Mouse (Mus musculus) limb, embryonic 14.5 days (tissue): ENCODE measurements around the gene Cnbd2. TPM values are rescaled to one million over a fixed set of nuclear protein-coding genes. Genes with fewer than 3 reads are reported as not detected.

ENCODE experiments used
- ATAC-seq: fragments of 200-750 bp; cut with Nextera tagmentation; 2 replicates; pipeline ENCODE4 v1.8.0; 2017; ENCODE audit warnings: low read depth, moderate number of reproducible peaks, moderate TSS enrichment; ENCODE audit not compliant: low FRiP score
- DNase-seq: peaks from one replicate; pipeline ENCODE4 v3.0.0-alpha.2; 2015; ENCODE audit warnings: low spot score
- H3K27ac ChIP-seq: fragments of 300-500 bp; sonication (generic); replicated peaks from 2 replicates; pipeline ENCODE4 v1.5.1; 2014; ENCODE audit warnings: low read depth, mild to moderate bottlenecking, low read length, moderate library complexity, mixed read lengths
- H3K27me3 ChIP-seq: fragments of 300-500 bp; sonication (generic); 2 replicates; pipeline ENCODE4 v1.6.1; 2014; ENCODE audit warnings: low read length, mixed read lengths; ENCODE audit not compliant: control insufficient read depth, insufficient read depth
- H3K36me3 ChIP-seq: fragments of 300-500 bp; sonication (generic); 2 replicates; pipeline ENCODE4 v1.6.1; 2014; ENCODE audit warnings: mild to moderate bottlenecking, low read length, moderate library complexity, mixed read lengths; ENCODE audit not compliant: control insufficient read depth, insufficient read depth
- H3K4me1 ChIP-seq: fragments of 300-500 bp; sonication (generic); 2 replicates; pipeline ENCODE4 v1.6.1; 2014; ENCODE audit warnings: antibody characterized with exemption, low read length, mixed read lengths; ENCODE audit not compliant: control insufficient read depth, insufficient read depth
- H3K4me2 ChIP-seq: fragments of 300-500 bp; sonication (generic); replicated peaks from 2 replicates; pipeline ENCODE4 v1.6.1; 2014; ENCODE audit warnings: low read depth, mild to moderate bottlenecking, low read length, moderate library complexity; ENCODE audit not compliant: severe bottlenecking
- H3K4me3 ChIP-seq: fragments of 300-500 bp; sonication (generic); replicated peaks from 2 replicates; pipeline ENCODE4 v1.5.1; 2014; ENCODE audit warnings: low read length
- H3K9ac ChIP-seq: fragments of 300-500 bp; sonication (generic); 2 replicates; pipeline ENCODE4 v1.6.1; 2014; ENCODE audit warnings: mild to moderate bottlenecking, low read depth, low read length, moderate library complexity; ENCODE audit not compliant: severe bottlenecking
- H3K9me3 ChIP-seq: fragments of 300-500 bp; sonication (generic); 2 replicates; pipeline ENCODE4 v1.6.1; 2016; ENCODE audit warnings: low read length; ENCODE audit not compliant: control insufficient read depth
- POLR2A ChIP-seq: fragments of 200-500 bp; IDR thresholded peaks from 2 replicates; pipeline ENCODE4 v1.8.0; 2012; ENCODE audit warnings: inconsistent platforms, mild to moderate bottlenecking, moderate library complexity, borderline replicate concordance; ENCODE audit not compliant: insufficient read depth, insufficient read length; ENCODE audit errors: extremely low read depth
- WGBS: fragments of 180-500 bp; shearing (Covaris S2); extraction: QIAGEN DNeasy Blood & Tissue Kit; methylation state at CpG from one replicate; pipeline ENCODE4 v1.1.7; 2014; 5-methylcytosine and 5-hydroxymethylcytosine counted together
- polyA plus RNA-seq, 2 experiments: library from polyadenylated mRNA; depleted of rRNA in 1 of 2; stranded (reverse) in 1 of 2; unstranded in 1 of 2; fragments of >200 nt; fragmentation: Nextera tagmentation in 1 of 2; extraction: Ambion mirVana in 1 of 2; gene quantifications; 2 replicates each; pipeline versions ENCODE4 v1.2.1 to v1.2.3; 2012 to 2014

Gene Cnbd2
- polyA plus RNA-seq, 2 experiments: 2.2 to 4.6 TPM

GRCm38 (mm10) chr2:156348812-156349211, 36.7 kb downstream of the Cnbd2 start:
- no peaks in the 10 kb centered on the region; the same call in 1 of the 2 replicates for H3K4me1 ChIP-seq
- no peaks in the 10 kb centered on the region for H3K27me3 ChIP-seq
- no peaks in the 10 kb centered on the region for H3K36me3 ChIP-seq
- H3K4me3 ChIP-seq: no peak overlapping the region
- H3K4me2 ChIP-seq: no peak overlapping the region
- no peak overlapping the region for H3K9ac ChIP-seq
- WGBS: 71% methylated on average over 4 of the region's 4 CpGs
- TF ChIP-seq POLR2A: no peak
- no peak for DNase-seq
- ATAC-seq: no peak
- H3K9me3 ChIP-seq: no peaks in the 10 kb centered on the region
- no peak overlapping the region for H3K27ac ChIP-seq

GRCm38 (mm10) chr2:156349286-156349848, 37.3 kb downstream of the Cnbd2 start:
- no peaks in the 10 kb centered on the region; the same call in 1 of the 2 replicates for H3K4me1 ChIP-seq
- 83% methylated on average over 4 of the region's 4 CpGs for WGBS
- no peak for DNase-seq
- H3K4me3 ChIP-seq: no peak overlapping the region
- H3K9me3 ChIP-seq: no peaks in the 10 kb centered on the region
- H3K9ac ChIP-seq: no peak overlapping the region
- no peak for TF ChIP-seq POLR2A
- H3K27me3 ChIP-seq: no peaks in the 10 kb centered on the region
- H3K27ac ChIP-seq: no peak overlapping the region
- ATAC-seq: no peak
- H3K4me2 ChIP-seq: no peak overlapping the region
- no peaks in the 10 kb centered on the region for H3K36me3 ChIP-seq

GRCm38 (mm10) chr2:156351243-156351642, 39.1 kb downstream of the Cnbd2 start:
- ATAC-seq (no peak), DNase-seq (no peak)
- Histone ChIP-seq H3K4me2 (no peak overlapping the region), H3K9ac (no peak overlapping the region), H3K27me3 (no peaks in the 10 kb centered on the region), H3K36me3 (no peaks in the 10 kb centered on the region), H3K9me3 (no peaks in the 10 kb centered on the region), H3K27ac (no peak overlapping the region), H3K4me3 (no peak overlapping the region), H3K4me1 (no peaks in the 10 kb centered on the region; the same call in 1 of the 2 replicates)
- 81% methylated on average over 7 of the region's 7 CpGs for WGBS
- TF ChIP-seq POLR2A: no peak

GRCm38 (mm10) chr2:156352413-156353165, 40.5 kb downstream of the Cnbd2 start:
- Histone ChIP-seq H3K9ac (no peak overlapping the region), H3K9me3 (no peaks in the 10 kb centered on the region), H3K4me1 (no peaks in the 10 kb centered on the region; the same call in 1 of the 2 replicates), H3K4me3 (no peak overlapping the region), H3K27ac (no peak overlapping the region), H3K4me2 (no peak overlapping the region), H3K36me3 (no peaks in the 10 kb centered on the region), H3K27me3 (no peaks in the 10 kb centered on the region)
- WGBS: 74% methylated on average over 8 of the region's 8 CpGs
- ATAC-seq (no peak), DNase-seq (no peak)
- no peak for TF ChIP-seq POLR2A

GRCm38 (mm10) chr2:156353265-156353692, 41.2 kb downstream of the Cnbd2 start:
- DNase-seq (peak; percentile 48), ATAC-seq (no peak)
- no peak overlapping the region for H3K27ac ChIP-seq
- no peaks in the 10 kb centered on the region for H3K9me3 ChIP-seq
- H3K4me1 ChIP-seq: no peaks in the 10 kb centered on the region; the same call in 1 of the 2 replicates
- no peaks in the 10 kb centered on the region for H3K27me3 ChIP-seq
- H3K9ac ChIP-seq: no peak overlapping the region
- no peak overlapping the region for H3K4me3 ChIP-seq
- no peaks in the 10 kb centered on the region for H3K36me3 ChIP-seq
- H3K4me2 ChIP-seq: no peak overlapping the region
- TF ChIP-seq POLR2A: no peak
- WGBS: 43% methylated on average over 7 of the region's 7 CpGs
